Mouse (Mus musculus): ENCODE measurements at regions not wholly inside any gene's neighbourhood (a gene's known extent, or its start where the extent isn't known, plus 50 kb on each side); places are given as distances from the start of the nearest gene placed in this dataset.

- ATAC-seq: no peak
- Histone ChIP-seq H3K27ac (ENCODE audit: low read depth, low read length) (peak overlapping the region; percentile 62), H3K9ac (ENCODE audit: low read depth, low read length) (no peak overlapping the region), H3K9me3 (ENCODE audit: control insufficient read depth) (no peaks in the 10 kb centered on the region), H3K36me3 (ENCODE audit: control insufficient read depth, insufficient read depth) (no peaks in the 10 kb centered on the region), H3K27me3 (replicated peaks; ENCODE audit: control insufficient read depth, insufficient read depth, low read length) (no peaks in the 10 kb centered on the region), H3K4me2 (replicated peaks; ENCODE audit: low read depth) (no peak overlapping the region), H3K4me3 (ENCODE audit: low read depth, low read length) (no peak overlapping the region), H3K4me1 (replicated peaks; ENCODE audit: control insufficient read depth, insufficient read depth, low read length) (no peaks in the 10 kb centered on the region; the same call in 1 of the 2 replicates)
- 77% methylated on average over 8 of the region's 8 CpGs for WGBS
- TF ChIP-seq CTCF (IDR thresholded peaks at IDR 0.05; ENCODE audit: low read depth): no peak
Observed at GRCm38 (mm10) chr3:19458386-19458785, 170.1 kb downstream of the 1700064H15Rik start.

- H3K4me3 ChIP-seq (ENCODE audit: low read depth, low read length): no peak overlapping the region
- H3K36me3 ChIP-seq (ENCODE audit: control insufficient read depth, insufficient read depth): no peaks in the 10 kb centered on the region
- ATAC-seq: no peak
- no peaks in the 10 kb centered on the region; the same call in 1 of the 2 replicates for H3K4me1 ChIP-seq (replicated peaks; ENCODE audit: control insufficient read depth, insufficient read depth, low read length)
- no peak overlapping the region for H3K9ac ChIP-seq (ENCODE audit: low read depth, low read length)
- no peaks in the 10 kb centered on the region for H3K9me3 ChIP-seq (ENCODE audit: control insufficient read depth)
- 94% methylated on average over 2 of the region's 2 CpGs for WGBS
- H3K4me2 ChIP-seq (replicated peaks; ENCODE audit: low read depth): no peak overlapping the region
- no peak overlapping the region for H3K27ac ChIP-seq (ENCODE audit: low read depth, low read length)
- TF ChIP-seq CTCF (IDR thresholded peaks at IDR 0.05; ENCODE audit: low read depth): no peak
- no peaks in the 10 kb centered on the region for H3K27me3 ChIP-seq (replicated peaks; ENCODE audit: control insufficient read depth, insufficient read depth, low read length)
Observed at GRCm38 (mm10) chr3:19457431-19457830, 171.0 kb downstream of the 1700064H15Rik start.

- TF ChIP-seq CTCF (IDR thresholded peaks at IDR 0.05; ENCODE audit: low read depth): no peak
- H3K36me3 ChIP-seq (ENCODE audit: control insufficient read depth, insufficient read depth): no peaks in the 10 kb centered on the region
- no peak overlapping the region for H3K4me2 ChIP-seq (replicated peaks; ENCODE audit: low read depth)
- H3K27me3 ChIP-seq (replicated peaks; ENCODE audit: control insufficient read depth, insufficient read depth, low read length): no peaks in the 10 kb centered on the region
- H3K4me1 ChIP-seq (replicated peaks; ENCODE audit: control insufficient read depth, insufficient read depth, low read length): no peaks in the 10 kb centered on the region; the same call in 1 of the 2 replicates
- WGBS: 78% methylated on average over 4 of the region's 4 CpGs
- no peak for ATAC-seq
- H3K9ac ChIP-seq (ENCODE audit: low read depth, low read length): no peak overlapping the region
- H3K9me3 ChIP-seq (ENCODE audit: control insufficient read depth): no peaks in the 10 kb centered on the region
- H3K27ac ChIP-seq (ENCODE audit: low read depth, low read length): no peak overlapping the region
- no peak overlapping the region for H3K4me3 ChIP-seq (ENCODE audit: low read depth, low read length)
Observed at GRCm38 (mm10) chr3:19455838-19456448, 172.5 kb downstream of the 1700064H15Rik start.

- Histone ChIP-seq H3K9me3 (ENCODE audit: control insufficient read depth) (no peaks in the 10 kb centered on the region), H3K4me2 (replicated peaks; ENCODE audit: low read depth) (no peak overlapping the region), H3K9ac (ENCODE audit: low read depth, low read length) (no peak overlapping the region), H3K4me1 (replicated peaks; ENCODE audit: control insufficient read depth, insufficient read depth, low read length) (no peaks in the 10 kb centered on the region), H3K27me3 (replicated peaks; ENCODE audit: control insufficient read depth, insufficient read depth, low read length) (no peaks in the 10 kb centered on the region), H3K27ac (ENCODE audit: low read depth, low read length) (no peak overlapping the region), H3K36me3 (ENCODE audit: control insufficient read depth, insufficient read depth) (no peaks in the 10 kb centered on the region), H3K4me3 (ENCODE audit: low read depth, low read length) (no peak overlapping the region)
- TF ChIP-seq CTCF (IDR thresholded peaks at IDR 0.05; ENCODE audit: low read depth): no peak
- ATAC-seq: peak; percentile 90
- WGBS: 21% methylated on average over 3 of the region's 3 CpGs
Observed at GRCm38 (mm10) chr3:19451022-19451421, 177.5 kb downstream of the 1700064H15Rik start.

GRCm38 (mm10) chr3:19448931-19449330 is 179.5 kb downstream of the 1700064H15Rik start:
- Histone ChIP-seq H3K9me3 (ENCODE audit: control insufficient read depth) (no peaks in the 10 kb centered on the region), H3K9ac (ENCODE audit: low read depth, low read length) (no peak overlapping the region), H3K27me3 (replicated peaks; ENCODE audit: control insufficient read depth, insufficient read depth, low read length) (no peaks in the 10 kb centered on the region), H3K4me3 (ENCODE audit: low read depth, low read length) (no peak overlapping the region), H3K4me1 (replicated peaks; ENCODE audit: control insufficient read depth, insufficient read depth, low read length) (no peaks in the 10 kb centered on the region), H3K4me2 (replicated peaks; ENCODE audit: low read depth) (no peak overlapping the region), H3K27ac (ENCODE audit: low read depth, low read length) (no peak overlapping the region), H3K36me3 (ENCODE audit: control insufficient read depth, insufficient read depth) (no peaks in the 10 kb centered on the region)
- 80% methylated on average over 3 of the region's 3 CpGs for WGBS
- ATAC-seq: no peak
- TF ChIP-seq CTCF (IDR thresholded peaks at IDR 0.05; ENCODE audit: low read depth): no peak

- no peak overlapping the region for H3K27ac ChIP-seq (ENCODE audit: low read depth, low read length)
- H3K27me3 ChIP-seq (replicated peaks; ENCODE audit: control insufficient read depth, insufficient read depth, low read length): no peaks in the 10 kb centered on the region
- WGBS: 66% methylated on average over 2 of the region's 2 CpGs
- H3K4me1 ChIP-seq (replicated peaks; ENCODE audit: control insufficient read depth, insufficient read depth, low read length): no peaks in the 10 kb centered on the region
- no peaks in the 10 kb centered on the region for H3K36me3 ChIP-seq (ENCODE audit: control insufficient read depth, insufficient read depth)
- no peak for TF ChIP-seq CTCF (IDR thresholded peaks at IDR 0.05; ENCODE audit: low read depth)
- H3K9ac ChIP-seq (ENCODE audit: low read depth, low read length): no peak overlapping the region
- no peak overlapping the region for H3K4me3 ChIP-seq (ENCODE audit: low read depth, low read length)
- no peak overlapping the region for H3K4me2 ChIP-seq (replicated peaks; ENCODE audit: low read depth)
- H3K9me3 ChIP-seq (ENCODE audit: control insufficient read depth): no peaks in the 10 kb centered on the region
- ATAC-seq: peak; percentile 73
Observed at GRCm38 (mm10) chr3:19448192-19448591, 180.3 kb downstream of the 1700064H15Rik start.

All from intestine, postnatal 0 days (tissue).